Mouse (Mus musculus) lung, adult 2 months (tissue): ENCODE measurements around the gene Gm11027.
A peak's percentile ranks its signal among the peaks of the same experiment; 100 is the strongest.

Source experiments
- CTCF ChIP-seq: fragments of 200-500 bp; IDR thresholded peaks from 2 replicates; pipeline ENCODE4 v1.5.1; 2011; ENCODE audit warnings: mild to moderate bottlenecking, low read length, control low read depth; ENCODE audit not compliant: insufficient read depth
- POLR2A ChIP-seq: fragments of 200-500 bp; IDR thresholded peaks from 2 replicates; pipeline ENCODE4 v1.6.1; 2011; ENCODE audit warnings: low read depth, mild to moderate bottlenecking, control low read depth, low read length, borderline replicate concordance; ENCODE audit errors: extremely low read depth

DNA sequence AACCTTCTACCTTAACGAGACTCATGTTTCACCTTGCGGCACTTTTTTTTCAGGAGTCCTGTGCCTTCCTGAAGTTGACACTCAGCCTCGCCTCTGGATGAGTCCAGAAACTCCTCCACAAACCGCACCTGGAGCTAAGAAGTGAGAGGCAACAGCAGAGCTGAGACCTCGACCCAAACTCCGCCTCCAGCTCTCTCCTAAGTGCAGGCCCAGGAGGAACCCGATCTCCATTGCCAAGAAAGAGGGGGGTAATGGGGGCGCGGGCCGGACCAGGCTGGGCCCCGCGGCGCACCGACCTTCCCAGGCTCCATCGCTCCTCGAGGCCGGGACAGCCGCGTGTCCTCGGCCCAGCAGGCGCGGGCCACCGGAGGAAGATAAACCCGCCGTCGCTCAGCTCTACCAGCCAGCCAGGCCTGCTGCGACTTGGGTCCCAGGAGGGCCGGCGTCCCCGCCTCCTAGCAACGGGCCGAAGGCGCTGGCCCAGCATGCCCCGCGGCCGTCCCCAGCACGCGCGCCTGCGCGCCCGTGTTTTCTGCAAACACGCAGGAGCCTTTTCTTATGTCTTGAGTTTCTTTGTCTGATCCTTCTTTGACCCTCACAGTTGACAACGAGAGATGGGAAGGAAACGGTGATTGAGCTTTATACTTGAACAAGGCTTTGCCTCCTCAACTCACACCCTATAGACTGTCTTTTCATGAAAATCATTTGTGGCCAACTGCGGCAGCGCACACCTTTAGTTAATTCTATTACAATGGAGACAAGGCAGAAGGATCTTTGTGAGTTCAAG lies 12.4 kb upstream of the Gm11027 start, which contains the start of gene Wdr60:
- TF ChIP-seq CTCF, result no peak
- TF ChIP-seq POLR2A, result peak; percentile 26; the same call in 1 of the 2 replicates
